Mouse (Mus musculus): ENCODE measurements around the gene Tubg2. TPM values are rescaled to one million over a fixed set of nuclear protein-coding genes. Genes with fewer than 3 reads are reported as not detected.

Gene Tubg2
- total RNA-seq, 2 experiments from 2014 or later: 2.7 to 3.3 TPM

GRCm38 (mm10) chr11:101193076-101193475 lies 37.4 kb downstream of the Tubg2 start:
- no peak for DNase-seq (ENCODE audit: low spot score)

GRCm38 (mm10) chr11:101194137-101194536 lies 38.4 kb downstream of the Tubg2 start:
- DNase-seq (ENCODE audit: low spot score): no peak

GRCm38 (mm10) chr11:101194643-101195042 lies 38.9 kb downstream of the Tubg2 start:
- no peak for DNase-seq (ENCODE audit: low spot score)

GRCm38 (mm10) chr11:101195101-101195500 lies 39.4 kb downstream of the Tubg2 start:
- DNase-seq (ENCODE audit: low spot score): no peak

GRCm38 (mm10) chr11:101195571-101195970 lies 39.9 kb downstream of the Tubg2 start:
- DNase-seq (ENCODE audit: low spot score): no peak

GRCm38 (mm10) chr11:101196175-101196574 lies 40.5 kb downstream of the Tubg2 start:
- DNase-seq (ENCODE audit: low spot score): no peak

- DNase-seq (ENCODE audit: low spot score): no peak
These were observed 43.8 kb downstream of the Tubg2 start for GRCm38 (mm10) chr11:101199555-101199954.

GRCm38 (mm10) chr11:101200986-101201385 lies 45.3 kb downstream of the Tubg2 start:
- DNase-seq (ENCODE audit: low spot score): no peak

Small RNAs within 50 kb of the gene (microRNA-seq; reads per million reads assigned to microRNA genes)
- gene Gm27626: not detected

Other genes with a start within 250 kb of the Tubg2 start
- gene Stat3, start 216.4 kb upstream of the Tubg2 start, total RNA-seq (2021): 10 to 100 TPM; 38.1 to 48.6 TPM
- gene Cavin1, start 185.0 kb upstream of the Tubg2 start, total RNA-seq (2021): 100 to 1,000 TPM; 128 to 153 TPM
- gene Atp6v0a1, start 146.5 kb upstream of the Tubg2 start, total RNA-seq (2021): 10 to 100 TPM; 57.0 to 74.4 TPM
- 1 to 10 TPM; 3.9 TPM for gene Naglu, start 85.9 kb upstream of the Tubg2 start, total RNA-seq (2021)
- under 1 TPM; 0.16 to 0.33 TPM for gene Hsd17b1, start 77.5 kb upstream of the Tubg2 start, total RNA-seq (2021)
- 1 to 10 TPM; 7.3 to 7.7 TPM for gene Coasy, start 73.3 kb upstream of the Tubg2 start, total RNA-seq (2021)
- 10 to 100 TPM; 12.3 to 14.4 TPM for gene Mlx, start 68.6 kb upstream of the Tubg2 start, total RNA-seq (2021)
- 1 to 10 TPM; 1.7 to 2.0 TPM for gene Psmc3ip, start 60.5 kb upstream of the Tubg2 start, total RNA-seq (2021)
- 10 to 100 TPM; 27.1 to 30.4 TPM for gene Retreg3, start 36.0 kb upstream of the Tubg2 start, total RNA-seq (2021)
- 10 to 100 TPM; 24.7 to 26.2 TPM for gene Tubg1, start 36.0 kb upstream of the Tubg2 start, total RNA-seq (2021)
- 1 to 10 TPM in 1 of 2 experiments, under 1 TPM in 1; 0.82 to 1.2 TPM for gene Cntnap1, start 14.6 kb downstream of the Tubg2 start, total RNA-seq (2021)
- 10 to 100 TPM; 19.4 to 24.2 TPM for gene Plekhh3, start 15.4 kb downstream of the Tubg2 start, total RNA-seq (2021)
- not detected for gene Ccr10, start 19.5 kb downstream of the Tubg2 start, total RNA-seq (2021)
- gene Ezh1, start 70.6 kb downstream of the Tubg2 start, total RNA-seq (2021): 10 to 100 TPM; 25.3 to 26.3 TPM
- gene Ramp2, start 90.1 kb downstream of the Tubg2 start, total RNA-seq (2021): 10 to 100 TPM; 30.1 to 31.0 TPM
- gene Vps25, start 97.8 kb downstream of the Tubg2 start, total RNA-seq (2021): 10 to 100 TPM; 46.1 to 46.8 TPM
- gene Wnk4, start 104.7 kb downstream of the Tubg2 start, total RNA-seq (2021): under 1 TPM; 0.23 to 0.26 TPM
- gene Cntd1, start 123.1 kb downstream of the Tubg2 start, total RNA-seq (2021): under 1 TPM; 0.31 to 0.37 TPM
- gene Coa3, start 123.2 kb downstream of the Tubg2 start, total RNA-seq (2021): 10 to 100 TPM; 71.2 to 81.6 TPM
- 10 to 100 TPM; 85.6 to 95.6 TPM for gene Becn1, start 146.4 kb downstream of the Tubg2 start, total RNA-seq (2021)
- 10 to 100 TPM; 66.4 to 81.3 TPM for gene Psme3, start 160.3 kb downstream of the Tubg2 start, total RNA-seq (2021)
- gene Aoc2, start 169.2 kb downstream of the Tubg2 start, total RNA-seq (2021): 1 to 10 TPM; 1.0 to 1.1 TPM
- 1 to 10 TPM; 5.3 to 9.6 TPM for gene Aoc3, start 174.7 kb downstream of the Tubg2 start, total RNA-seq (2021)
- gene G6pc, start 211.7 kb downstream of the Tubg2 start, total RNA-seq (2021): not detected